Mouse (Mus musculus): Measurements from ENCODE around the gene 4930579F01Rik.
A peak's percentile ranks its signal among the peaks of the same experiment; 100 is the strongest.

Gene 4930579F01Rik

DNA sequence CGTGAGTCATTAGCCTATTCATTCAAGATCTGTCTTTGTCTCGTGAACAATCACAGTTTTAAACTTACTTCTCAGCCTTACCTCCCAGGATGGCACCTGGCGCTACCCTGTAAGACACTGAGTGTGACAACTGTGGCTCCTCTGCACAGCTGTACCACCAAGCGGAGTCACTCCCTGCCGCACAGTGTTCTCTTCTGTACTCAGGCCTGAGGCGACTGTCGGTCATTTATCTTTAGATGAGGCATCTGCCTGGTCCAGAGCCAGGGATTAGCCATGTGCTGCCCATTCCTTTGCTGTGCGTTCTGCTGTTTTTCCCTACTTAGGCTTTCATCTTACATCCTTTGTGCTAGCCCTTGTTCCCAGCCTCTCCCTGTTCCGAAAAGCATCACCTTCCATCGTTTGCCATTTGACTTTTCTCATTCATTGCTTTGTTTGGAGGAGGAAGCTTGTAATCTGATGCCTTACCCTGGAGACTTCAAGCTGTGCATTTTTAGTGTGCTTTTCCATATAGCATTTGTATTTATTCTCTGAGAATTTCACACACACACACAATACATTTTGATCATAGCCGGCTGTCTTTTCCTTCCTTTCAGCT lies 21.9 kb upstream of the 4930579F01Rik start:
- no peak for DNase-seq

DNA sequence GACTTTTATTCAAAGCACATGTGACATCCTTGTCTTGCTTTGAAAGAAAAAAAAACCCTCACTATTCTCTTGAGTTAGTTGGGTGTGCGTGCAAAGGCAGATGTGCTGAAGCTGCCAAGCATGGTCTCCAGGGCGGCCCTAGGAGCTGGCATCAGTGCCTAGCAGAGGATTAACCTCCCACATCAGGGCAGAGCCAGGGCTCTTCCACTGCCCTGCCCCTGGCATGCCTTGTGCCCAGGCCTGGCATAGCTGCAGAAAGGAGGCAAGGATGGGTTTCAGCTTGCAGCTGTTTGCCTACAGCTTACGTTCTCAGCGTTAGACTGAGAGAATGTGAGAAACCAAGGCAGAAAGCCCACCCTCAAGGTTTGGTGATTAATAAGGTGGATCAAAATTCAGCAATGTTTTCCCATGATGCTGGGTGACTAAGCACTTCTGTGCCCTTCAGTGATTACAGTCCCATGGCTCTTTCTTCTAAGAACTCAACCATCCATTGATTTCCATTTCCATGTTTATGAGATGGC lies 18.9 kb upstream of the 4930579F01Rik start:
- no peak for DNase-seq

DNA sequence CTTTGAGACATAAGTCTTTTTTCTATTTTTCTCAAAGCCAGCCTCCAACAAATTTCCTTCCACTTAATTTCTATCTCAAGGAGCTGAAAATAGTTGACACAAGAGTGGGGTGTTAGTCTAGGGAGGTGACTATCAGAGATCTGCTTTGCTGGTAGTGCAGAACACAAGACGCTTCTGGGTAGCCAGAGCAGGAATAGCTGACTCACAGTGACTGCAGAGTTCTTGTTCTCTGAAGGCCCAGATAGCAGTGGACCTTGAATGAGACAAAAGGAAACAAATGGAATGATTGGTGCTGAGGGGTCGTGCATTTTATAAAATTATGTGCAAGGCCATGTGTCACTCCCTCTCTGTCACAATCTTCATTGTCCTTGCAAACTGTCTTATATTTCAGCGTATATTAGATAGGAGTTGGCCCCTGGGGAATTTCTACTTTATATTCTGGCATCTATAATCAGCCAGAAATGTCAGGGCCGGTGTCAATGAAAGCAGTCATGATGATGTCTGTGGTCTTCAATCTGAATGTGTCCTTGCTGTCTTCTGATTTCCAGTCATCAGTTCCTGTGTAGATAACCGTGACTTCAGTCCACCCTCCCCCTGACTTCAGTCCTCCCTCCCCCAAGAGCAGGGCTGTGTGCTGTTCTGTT lies 16.9 kb upstream of the 4930579F01Rik start:
- DNase-seq: no peak

DNA sequence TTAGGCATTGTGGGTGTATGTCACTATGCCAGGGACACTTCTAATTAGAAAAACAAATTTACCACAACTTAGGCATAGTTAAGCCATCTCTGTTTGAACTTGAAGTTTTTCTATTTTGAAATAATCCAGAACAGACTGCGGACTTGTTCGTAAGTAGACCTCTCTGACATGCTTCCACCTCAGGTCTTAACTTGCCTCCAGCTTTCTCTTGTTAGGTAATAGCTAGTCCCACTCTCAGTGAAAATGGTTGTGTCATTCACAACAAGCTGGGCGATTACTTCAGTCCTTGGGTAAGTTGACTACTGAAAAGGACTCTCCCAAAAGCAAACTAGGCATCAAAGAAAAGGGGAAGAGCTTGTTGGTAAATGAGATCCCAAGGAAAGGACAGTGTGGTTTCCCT lies 15.2 kb upstream of the 4930579F01Rik start:
- DNase-seq: no peak

DNA sequence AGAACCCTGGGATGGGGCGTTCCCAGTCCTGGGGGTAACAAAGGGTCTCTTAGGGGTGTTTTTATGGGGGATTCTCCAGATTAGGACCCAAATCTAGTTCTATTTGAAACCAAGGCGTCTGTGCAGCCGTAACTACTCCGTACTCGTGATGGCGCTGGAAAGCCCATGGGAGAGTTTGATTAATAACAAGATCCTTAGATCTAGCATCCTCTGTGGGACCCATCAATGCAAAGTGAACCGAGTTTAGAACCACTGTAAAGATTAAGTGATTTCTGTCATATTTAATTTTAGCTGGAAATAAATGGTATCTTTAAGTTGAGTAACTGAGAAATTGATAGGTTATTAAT lies 5.1 kb upstream of the 4930579F01Rik start:
- no peak for DNase-seq

DNA sequence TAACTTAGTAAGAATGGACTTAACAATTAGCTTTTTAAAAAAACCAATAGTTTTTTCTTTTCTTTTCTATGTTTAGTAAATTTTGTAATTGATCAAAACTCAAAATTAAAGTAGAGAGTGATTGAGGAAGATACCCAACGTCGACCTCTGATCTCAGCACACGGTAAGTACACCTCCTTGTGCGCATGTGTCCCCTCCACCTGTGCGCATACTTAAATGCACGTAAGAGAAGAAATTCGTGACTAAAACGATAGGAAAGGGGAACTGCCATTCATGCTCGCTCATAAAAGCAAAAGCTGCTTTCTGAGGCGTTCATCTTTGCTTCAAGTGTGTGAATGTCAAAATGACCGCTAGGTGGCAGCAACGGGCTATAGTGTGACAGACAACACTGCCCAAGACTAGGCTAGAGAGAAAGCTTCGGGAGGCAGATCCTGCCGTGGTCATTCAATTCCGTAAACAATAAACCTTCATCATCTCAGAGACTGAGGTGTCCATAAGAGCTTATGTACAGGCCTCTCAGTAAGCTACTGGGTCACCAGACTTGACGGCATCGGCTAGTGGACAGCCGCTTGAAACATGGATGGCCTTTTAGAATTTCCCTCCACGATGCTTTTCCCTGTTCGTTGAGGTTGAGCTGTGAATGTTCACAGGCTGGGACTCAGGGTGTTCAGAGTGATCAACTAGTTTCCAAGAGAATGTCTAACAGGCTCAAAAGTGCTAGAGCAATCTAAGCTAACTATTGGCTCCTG lies 4.5 kb upstream of the 4930579F01Rik start:
- DNase-seq: peak; percentile 84

DNA sequence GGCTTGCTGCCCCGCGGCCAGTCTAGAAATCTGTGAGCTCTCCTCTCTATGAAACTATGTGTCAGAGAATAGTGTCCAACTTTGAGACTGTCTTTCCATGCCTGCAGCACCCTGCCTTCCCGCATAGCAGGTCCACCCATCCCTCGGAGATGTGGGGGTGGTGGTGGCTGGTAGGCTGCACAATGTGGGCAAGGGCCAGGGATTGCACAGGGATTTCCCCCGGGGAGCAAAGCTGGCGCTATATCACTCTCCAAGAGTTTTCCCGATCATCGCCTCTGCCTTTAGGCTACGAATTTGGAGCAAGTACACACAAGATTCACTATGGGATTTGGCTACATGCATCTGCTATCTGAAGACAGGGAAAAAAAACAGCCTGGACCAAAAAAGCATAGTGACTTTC lies 3.9 kb upstream of the 4930579F01Rik start:
- DNase-seq: no peak

DNA sequence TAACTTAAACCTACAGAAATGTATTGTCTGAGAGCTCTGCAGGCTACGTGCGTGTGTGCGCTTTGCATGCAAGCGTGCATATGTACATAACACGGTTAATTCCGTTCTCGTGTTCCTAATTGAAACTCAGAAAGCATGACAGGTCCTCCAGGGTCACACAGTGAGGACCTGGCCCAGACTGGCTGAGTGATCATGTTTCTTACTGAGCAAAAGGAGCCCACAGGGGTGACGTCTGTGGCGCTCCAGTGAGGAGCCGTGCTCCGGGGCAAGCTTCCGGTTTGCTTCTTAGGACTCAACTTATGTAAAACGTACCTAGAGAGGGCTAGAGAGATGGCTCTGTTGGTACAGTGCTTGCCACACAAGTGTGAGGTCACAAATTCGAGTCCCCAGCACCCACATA lies 3.5 kb upstream of the 4930579F01Rik start:
- DNase-seq: no peak

DNA sequence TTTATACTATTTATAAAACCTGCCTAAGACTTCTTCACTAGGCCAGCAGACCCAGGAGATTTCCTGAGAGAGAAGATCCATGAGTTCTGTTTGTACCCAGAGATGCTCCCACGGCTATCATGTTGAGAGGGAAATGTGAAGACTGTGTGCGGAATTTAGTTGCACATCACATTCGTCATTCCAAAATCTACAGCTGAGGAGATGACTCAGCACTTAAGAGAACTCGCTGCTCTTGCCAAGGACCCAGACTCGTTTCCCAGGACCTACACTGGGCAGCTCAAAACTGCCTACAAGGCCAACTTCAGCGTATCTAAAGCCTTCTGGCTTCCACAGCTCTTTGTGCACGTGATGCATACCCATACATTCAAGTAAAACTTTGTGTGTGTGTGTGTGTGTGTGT lies 1.4 kb downstream of the 4930579F01Rik start:
- DNase-seq: no peak

DNA sequence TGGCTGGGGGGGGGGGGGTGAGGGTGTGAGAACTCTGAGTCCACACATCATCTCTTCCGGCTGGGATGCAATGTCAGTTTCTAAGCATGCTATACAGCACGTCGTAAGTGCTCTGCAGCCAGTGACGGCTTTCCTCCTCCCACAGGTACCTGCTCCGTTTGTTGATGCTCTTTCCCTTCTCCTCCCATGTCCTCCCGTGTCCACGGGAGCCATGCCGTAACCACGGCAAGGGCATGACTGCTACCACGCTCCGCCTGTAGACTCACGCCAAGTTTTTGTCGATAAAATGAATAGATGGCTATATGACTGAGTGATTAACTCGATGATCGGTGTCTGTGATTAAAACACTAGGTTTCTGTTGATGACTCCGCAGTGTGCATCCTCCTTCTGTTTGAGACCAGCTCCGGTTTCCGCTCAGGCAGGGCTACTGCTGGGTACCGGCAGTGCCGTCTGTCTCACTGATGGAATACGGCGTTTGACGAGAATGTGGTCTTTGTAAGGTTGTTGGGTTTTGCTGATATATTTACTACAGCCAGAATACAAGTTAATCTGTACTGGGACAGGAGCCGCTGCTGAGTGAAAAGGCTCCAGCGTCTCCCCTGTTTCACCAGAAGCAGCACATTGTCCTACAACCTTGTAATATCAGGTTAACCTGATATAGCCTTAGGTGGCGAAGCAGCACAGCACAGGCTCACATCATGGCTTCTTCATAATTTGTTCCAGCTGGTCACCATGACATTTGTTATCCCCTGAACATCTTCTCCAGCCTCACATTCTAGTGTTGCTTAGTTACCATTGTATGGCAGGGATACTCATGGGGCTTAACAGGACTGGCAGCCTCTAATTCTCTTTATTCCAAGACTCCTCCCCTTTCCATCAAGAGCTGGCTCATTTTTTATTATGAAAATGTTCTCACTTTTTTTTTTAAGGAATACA lies 7.4 kb downstream of the 4930579F01Rik start:
- no peak for DNase-seq

DNA sequence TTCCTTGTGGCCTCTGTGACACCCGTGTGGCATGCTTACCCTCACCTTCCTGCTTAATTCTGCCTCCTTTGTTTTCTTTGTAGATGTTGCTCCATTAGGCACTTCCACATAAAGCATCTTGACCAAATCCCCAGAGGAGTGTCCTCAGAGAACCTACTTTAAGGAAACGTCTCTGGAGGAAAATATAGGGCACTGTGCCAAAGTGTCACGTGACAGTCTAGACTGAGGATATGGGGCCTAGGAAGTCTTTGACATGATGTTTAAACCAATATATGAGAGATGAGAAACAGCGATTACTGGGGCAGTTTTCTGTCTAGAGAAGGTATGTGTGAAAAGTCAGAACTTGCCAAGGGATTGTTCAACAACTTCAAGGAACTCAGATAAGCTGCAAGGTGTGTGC lies 8.3 kb downstream of the 4930579F01Rik start:
- no peak for DNase-seq

DNA sequence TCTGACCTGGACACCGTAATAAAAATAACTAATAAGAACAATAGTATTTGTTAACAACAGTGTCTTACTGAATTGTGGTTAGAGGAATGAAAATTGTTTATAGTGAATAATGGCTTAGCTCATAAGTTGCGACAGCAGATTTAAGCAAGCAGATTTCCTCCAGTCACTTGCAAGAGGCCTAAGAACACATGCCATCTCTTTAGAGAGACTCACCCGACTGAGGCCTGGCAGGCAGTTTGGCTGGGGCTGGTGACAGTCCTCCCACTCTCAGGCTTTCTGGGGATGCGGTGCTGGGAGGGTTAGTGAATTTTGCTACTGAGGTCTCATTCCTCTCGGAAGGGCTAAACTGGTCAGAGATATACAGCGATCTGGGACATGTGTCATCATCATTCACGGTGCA lies 10.3 kb downstream of the 4930579F01Rik start:
- DNase-seq: no peak

DNA sequence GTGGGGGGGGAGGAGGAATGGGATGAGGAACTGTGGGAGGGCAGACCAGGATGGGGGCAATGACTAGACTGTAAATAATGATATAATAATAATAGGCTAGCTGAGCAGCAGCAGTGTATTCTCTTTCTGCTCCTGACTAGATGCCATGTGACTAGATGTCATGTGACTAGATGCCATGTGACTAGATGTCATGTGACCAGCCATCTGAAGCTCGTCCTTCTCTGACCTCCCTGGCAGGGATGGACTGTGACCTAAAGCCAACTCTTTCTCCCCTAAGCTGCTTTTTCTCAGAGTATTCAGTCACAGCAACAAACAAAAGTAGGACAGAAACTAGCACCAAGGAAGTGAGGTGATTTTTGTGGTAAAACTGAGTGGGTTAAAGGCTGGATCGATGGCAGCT lies 11.6 kb downstream of the 4930579F01Rik start:
- DNase-seq: no peak

DNA sequence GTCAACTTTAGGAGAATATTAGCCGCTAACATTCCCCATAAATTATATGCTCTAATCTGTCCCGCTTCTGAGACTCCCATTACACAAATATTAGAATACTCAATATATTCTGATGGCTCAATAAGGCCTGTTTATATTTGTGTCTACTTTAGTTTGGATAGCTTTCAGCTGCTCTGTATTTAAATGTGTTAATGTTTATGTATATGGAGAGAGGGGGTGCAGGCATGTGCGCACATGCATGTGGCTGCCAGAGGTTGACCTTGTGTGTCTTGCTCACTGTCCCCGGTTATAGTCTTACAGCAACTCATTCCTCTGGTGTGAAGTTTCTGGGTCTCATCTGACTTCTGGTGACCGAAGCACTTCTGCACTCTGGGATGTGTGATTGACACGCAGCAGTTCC lies 18.1 kb downstream of the 4930579F01Rik start:
- no peak for DNase-seq

DNA sequence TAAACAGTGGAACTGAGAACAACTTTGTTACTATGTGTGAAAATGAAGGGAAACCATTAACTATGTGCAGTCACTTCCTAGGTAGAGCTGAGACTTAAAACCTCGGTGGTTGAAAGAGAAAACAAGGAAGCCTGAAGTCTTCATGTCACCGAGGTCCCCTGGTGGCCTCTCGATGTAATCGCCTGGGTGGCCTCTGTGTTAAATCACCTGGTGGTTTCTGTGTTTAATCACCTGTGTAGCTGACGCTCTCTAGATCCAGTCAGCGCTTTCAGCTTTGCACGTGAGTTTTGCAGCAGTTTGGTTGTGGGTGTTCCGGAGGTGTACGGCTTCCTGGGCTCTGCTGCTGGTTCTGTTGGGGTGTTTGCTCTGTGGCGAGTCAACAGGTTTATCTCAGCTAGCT lies 20.3 kb downstream of the 4930579F01Rik start:
- no peak for DNase-seq

DNA sequence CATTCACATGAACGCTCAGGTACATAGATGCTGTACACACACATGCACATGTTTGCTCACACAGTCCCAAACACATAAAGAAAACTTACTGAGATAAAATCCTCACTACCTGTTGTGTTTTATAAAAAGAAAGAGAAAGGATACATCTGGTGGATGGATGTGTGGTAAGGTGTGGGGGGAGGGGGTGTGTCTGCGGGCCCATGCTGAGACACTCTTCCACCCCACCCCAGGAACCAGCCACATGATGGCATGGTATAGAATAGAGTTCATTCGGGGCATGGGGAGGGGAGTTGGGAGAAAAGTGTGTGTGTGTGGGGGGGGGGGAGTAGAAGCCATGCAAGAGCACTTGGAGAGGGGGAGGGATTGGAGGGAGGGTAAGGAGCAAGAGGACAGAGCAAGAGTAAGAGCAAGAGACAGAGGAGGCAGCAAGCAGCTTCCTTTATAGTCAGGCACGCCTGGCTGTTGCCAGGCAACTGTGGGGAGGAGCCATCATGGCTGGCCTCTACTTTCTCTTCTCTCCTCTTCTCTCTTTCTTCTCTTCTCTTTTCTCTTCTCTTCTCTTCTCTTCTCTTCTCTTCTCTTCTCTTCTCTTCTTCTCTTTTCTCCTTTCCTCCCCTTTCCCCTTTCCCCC lies 31.0 kb downstream of the 4930579F01Rik start:
- DNase-seq: no peak

DNA sequence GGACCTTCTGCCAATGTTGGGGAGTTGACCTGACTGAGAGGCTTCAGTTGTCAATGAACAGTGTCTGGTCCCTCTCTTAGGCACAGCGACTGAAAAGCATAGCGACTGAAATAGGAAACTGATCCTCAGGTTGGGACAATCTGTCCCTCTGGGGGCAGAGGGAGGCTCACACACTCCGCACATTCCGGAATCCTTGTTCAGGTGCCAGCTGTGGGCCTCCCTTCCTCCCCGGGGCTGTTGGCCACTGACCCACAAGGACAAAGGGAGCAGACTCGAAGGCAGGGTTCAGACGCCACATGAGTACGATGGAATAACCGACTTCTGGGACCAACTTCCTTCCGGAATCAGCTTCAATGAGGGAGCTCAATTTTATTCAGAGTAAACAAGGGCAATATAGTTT lies 32.0 kb downstream of the 4930579F01Rik start:
- no peak for DNase-seq

DNA sequence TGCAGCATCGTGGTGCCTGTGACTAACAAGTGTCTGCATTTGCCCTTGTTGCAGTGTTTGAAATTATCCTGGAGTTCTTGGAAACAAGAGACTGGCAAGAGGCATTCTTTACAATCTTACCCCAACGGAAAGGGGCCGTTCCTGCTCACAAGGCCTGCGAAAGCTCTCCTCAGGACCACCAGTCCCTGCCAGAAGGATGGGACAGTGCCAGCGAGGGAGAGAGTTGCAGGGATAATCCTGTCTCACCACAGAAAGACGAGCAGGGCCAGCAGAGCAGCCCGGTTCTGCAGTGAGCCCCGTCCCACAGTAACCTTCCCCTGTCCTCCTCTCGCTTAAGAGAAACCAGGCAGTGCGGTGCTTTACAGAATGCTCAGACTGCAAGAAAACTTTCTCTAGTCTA lies 37.0 kb downstream of the 4930579F01Rik start:
- no peak for DNase-seq

DNA sequence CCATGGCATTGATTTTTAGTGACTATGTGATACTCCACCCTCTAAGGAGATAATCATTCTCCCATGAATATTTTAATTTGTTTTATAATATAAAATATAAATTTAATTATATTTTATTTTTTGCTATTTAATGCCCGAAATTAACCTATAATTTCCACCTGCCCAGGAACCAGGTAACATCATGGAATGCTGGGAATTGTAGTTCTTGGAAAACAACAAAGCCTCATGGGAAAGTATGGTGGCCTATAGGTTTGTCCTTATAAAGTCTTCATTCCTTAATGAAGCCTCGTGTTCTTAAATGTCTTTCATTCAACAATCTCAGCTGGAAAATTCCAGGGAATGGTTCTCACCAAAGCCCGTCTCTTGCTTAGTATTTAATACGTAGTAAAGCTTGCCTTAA lies 38.6 kb downstream of the 4930579F01Rik start:
- DNase-seq: no peak

DNA sequence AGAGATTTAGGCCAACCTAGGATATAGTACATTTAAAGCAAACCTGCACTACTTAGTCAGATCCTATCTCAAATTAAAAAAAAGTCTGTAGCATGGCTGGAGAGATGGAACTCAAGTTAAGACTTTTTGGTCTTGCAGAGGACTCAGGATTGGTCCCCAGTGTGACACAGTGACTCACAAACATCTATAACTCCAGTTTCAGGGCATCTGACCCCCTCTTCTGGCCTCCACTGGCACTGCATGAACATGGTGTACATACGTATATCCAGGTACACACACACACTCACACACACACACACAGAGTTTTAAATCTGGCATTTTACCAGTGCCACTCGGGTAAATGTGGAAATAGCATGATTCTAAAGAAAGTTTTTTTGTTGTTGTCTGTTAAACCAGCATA lies 44.8 kb downstream of the 4930579F01Rik start:
- no peak for DNase-seq

DNA sequence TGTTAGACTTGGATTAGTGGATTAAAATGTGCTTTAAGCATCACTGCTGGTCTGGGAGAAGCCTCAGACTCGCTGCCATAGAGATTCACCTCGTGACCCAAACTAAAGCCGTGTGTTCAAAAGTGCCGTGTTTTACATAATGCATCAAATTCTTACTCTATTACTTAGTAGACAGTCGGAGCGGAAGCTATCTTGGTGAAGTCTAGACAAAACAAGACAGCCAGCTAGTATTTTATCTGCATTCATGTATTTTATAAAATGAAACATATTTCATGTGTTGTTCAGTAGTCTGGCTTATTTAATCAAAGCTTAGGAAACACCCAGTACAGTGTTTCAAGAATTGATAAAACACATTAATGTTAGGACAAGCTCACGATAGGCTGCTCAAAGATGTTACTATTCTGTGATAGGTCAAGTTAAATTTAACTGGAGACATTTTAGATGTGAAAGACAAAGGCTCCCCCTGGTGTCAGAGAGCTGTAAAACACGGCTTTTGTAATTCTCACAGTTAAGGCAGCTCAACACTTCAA lies 48.9 kb downstream of the 4930579F01Rik start, which contains the start of gene Mttp:
TSS of gene Mttp (minus strand) at position 327 of the 530 bp plus-strand sequence.
- peak; percentile 93 for DNase-seq

DNA sequence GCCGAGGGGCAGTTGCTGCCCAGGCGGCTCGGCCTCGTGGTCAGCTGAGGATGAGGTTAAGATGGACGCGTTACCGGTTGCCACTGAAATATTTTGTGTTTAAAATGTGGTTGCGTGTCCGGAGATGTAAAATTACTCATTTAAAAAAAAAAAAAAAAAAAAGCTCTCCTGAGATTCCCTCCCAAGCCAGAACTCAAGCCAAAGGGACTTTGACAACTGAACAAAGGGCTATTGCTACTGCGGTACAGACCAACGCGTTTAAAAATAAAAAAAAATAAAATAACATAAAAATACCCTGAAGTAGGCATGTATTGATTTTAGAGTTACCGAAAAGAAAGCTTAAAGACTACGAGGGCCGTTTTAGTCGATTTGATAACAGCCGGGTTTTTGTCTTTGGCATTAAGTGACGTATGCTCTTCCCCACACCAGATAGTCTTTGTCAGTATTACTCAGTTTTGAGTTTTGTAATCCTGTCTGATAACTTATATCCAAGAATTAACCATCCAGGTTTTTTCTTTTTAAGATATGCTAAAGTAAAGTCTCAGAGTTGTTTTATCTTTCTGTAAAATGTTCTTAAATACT lies 49.5 kb downstream of the 4930579F01Rik start:
- peak; percentile 54 for DNase-seq
